Mouse (Mus musculus) erythroblast, embryonic 14.5 days (primary cell): ENCODE results near the gene Tubgcp5. TPM values are rescaled to one million over a fixed set of nuclear protein-coding genes. Genes with fewer than 3 reads are reported as not detected.
"Not testable (repeated sequence)": the region's sequence is repeated elsewhere in the genome, so short reads cannot be mapped to it uniquely, and the experiment has no call there.

Experiments
- H3K27me3 ChIP-seq: 2 replicates; pipeline ENCODE4 v1.6.1; 2012; ENCODE audit warnings: inconsistent platforms; ENCODE audit not compliant: control insufficient read depth
- H3K36me3 ChIP-seq: 2 replicates; pipeline ENCODE4 v1.6.1; 2012; ENCODE audit warnings: mild to moderate bottlenecking, inconsistent platforms; ENCODE audit not compliant: control insufficient read depth
- H3K4me1 ChIP-seq: 2 replicates; pipeline ENCODE4 v1.6.1; 2012; ENCODE audit warnings: inconsistent platforms; ENCODE audit not compliant: control insufficient read depth
- H3K4me3 ChIP-seq: replicated peaks from 2 replicates; pipeline ENCODE3; 2012; ENCODE audit warnings: moderate library complexity, mild to moderate bottlenecking, inconsistent platforms
- H3K9me3 ChIP-seq: 2 replicates; pipeline ENCODE4 v1.6.1; 2012; ENCODE audit warnings: low read length, inconsistent platforms, mixed read lengths; ENCODE audit not compliant: control insufficient read depth
- GATA1 ChIP-seq: IDR thresholded peaks from 2 replicates; pipeline ENCODE4 v1.6.1; 2012; ENCODE audit warnings: low read length, inconsistent platforms, mixed read lengths
- TAL1 ChIP-seq: IDR thresholded peaks from 3 replicates; pipeline ENCODE4 v1.6.1; 2012; ENCODE audit warnings: low read length, inconsistent platforms, mixed read lengths
- polyA plus RNA-seq: library from polyadenylated mRNA; stranded (reverse); fragments of >175 nt; gene quantifications from 2 replicates; pipeline ENCODE4 v1.2.3, GENCODE M21; 2012

Tubgcp5 gene
- 0.03 and 0.04 TPM in 2 replicates for polyA plus RNA-seq

GRCm38 (mm10) chr7:55793952-55794603 lies at the start of gene Tubgcp5:
Gene Tubgcp5, plus strand, starts transcription at chr7:55794154.
- no peaks in the 10 kb centered on the region for H3K27me3 ChIP-seq
- TF ChIP-seq TAL1 (no peak), GATA1 (no peak; the same call in 1 of the 2 replicates)
- no peaks in the 10 kb centered on the region for H3K9me3 ChIP-seq
- peak within 1 kb of the TSS; percentile 83 for H3K4me3 ChIP-seq
- peaks cover 31% of the 10 kb centered on the region for H3K4me1 ChIP-seq
- H3K36me3 ChIP-seq: peaks cover 30% of the 10 kb centered on the region

GRCm38 (mm10) chr7:55744566-55745220 lies 49.3 kb upstream of the Tubgcp5 start:
- Histone ChIP-seq H3K36me3 (no peaks in the 10 kb centered on the region), H3K27me3 (no peaks in the 10 kb centered on the region)
- TF ChIP-seq TAL1: no peak
- TF ChIP-seq GATA1: no peak

GRCm38 (mm10) chr7:55750841-55751240 lies 43.1 kb upstream of the Tubgcp5 start:
- Histone ChIP-seq H3K4me1 (no peaks in the 10 kb centered on the region), H3K27me3 (no peaks in the 10 kb centered on the region), H3K4me3 (no peak overlapping the region), H3K36me3 (no peaks in the 10 kb centered on the region), H3K9me3 (no peaks in the 10 kb centered on the region)
- TF ChIP-seq GATA1: no peak
- TF ChIP-seq TAL1: no peak

More at GRCm38 (mm10) chr7:55744566-55745220, 49.3 kb upstream of the Tubgcp5 start:
- Histone ChIP-seq H3K4me1 (no peaks in the 10 kb centered on the region), H3K9me3 (no peaks in the 10 kb centered on the region), H3K4me3 (no peak overlapping the region)

GRCm38 (mm10) chr7:55759346-55759745 lies 34.6 kb upstream of the Tubgcp5 start:
- H3K36me3 ChIP-seq: no peaks in the 10 kb centered on the region
- H3K4me1 ChIP-seq: no peaks in the 10 kb centered on the region
- no peak overlapping the region for H3K4me3 ChIP-seq
- H3K9me3 ChIP-seq: no peaks in the 10 kb centered on the region
- TF ChIP-seq TAL1 (no peak), GATA1 (no peak)
- H3K27me3 ChIP-seq: no peaks in the 10 kb centered on the region

- Histone ChIP-seq H3K4me3 (no peak within 1 kb of the TSS), H3K27me3 (no peaks in the 10 kb centered on the region), H3K36me3 (no peaks in the 10 kb centered on the region), H3K9me3 (no peaks in the 10 kb centered on the region), H3K4me1 (no peaks in the 10 kb centered on the region)
- no peak for TF ChIP-seq TAL1
- no peak for TF ChIP-seq GATA1
These were observed 26.0 kb upstream of the Tubgcp5 start, which contains the start of gene Siglech for GRCm38 (mm10) chr7:55767926-55768325. Gene Siglech, plus strand, starts transcription at chr7:55768178.

- TF ChIP-seq GATA1 (no peak), TAL1 (no peak)
- Histone ChIP-seq H3K4me3 (no peak overlapping the region), H3K4me1 (no peaks in the 10 kb centered on the region), H3K27me3 (no peaks in the 10 kb centered on the region), H3K36me3 (no peaks in the 10 kb centered on the region), H3K9me3 (no peaks in the 10 kb centered on the region)
These were observed 13.9 kb upstream of the Tubgcp5 start for GRCm38 (mm10) chr7:55780011-55780410.

- no peaks in the 10 kb centered on the region for H3K36me3 ChIP-seq
- no peaks in the 10 kb centered on the region for H3K9me3 ChIP-seq
- no peak overlapping the region for H3K4me3 ChIP-seq
- no peaks in the 10 kb centered on the region for H3K27me3 ChIP-seq
- H3K4me1 ChIP-seq: no peaks in the 10 kb centered on the region
- TF ChIP-seq TAL1 (no peak), GATA1 (no peak)
These were observed 11.5 kb upstream of the Tubgcp5 start for GRCm38 (mm10) chr7:55782493-55782892.

GRCm38 (mm10) chr7:55784580-55784979 lies 9.4 kb upstream of the Tubgcp5 start:
- Histone ChIP-seq H3K4me1 (no peaks in the 10 kb centered on the region), H3K27me3 (no peaks in the 10 kb centered on the region), H3K9me3 (no peaks in the 10 kb centered on the region), H3K4me3 (no peak overlapping the region), H3K36me3 (no peaks in the 10 kb centered on the region)
- TF ChIP-seq TAL1 (no peak), GATA1 (no peak)

GRCm38 (mm10) chr7:55790586-55790985 lies 3.4 kb upstream of the Tubgcp5 start:
- not testable (repeated sequence) for H3K27me3 ChIP-seq, H3K9me3 ChIP-seq, H3K4me3 ChIP-seq, H3K36me3 ChIP-seq
- H3K4me1 ChIP-seq: peaks cover 25% of the 10 kb centered on the region

- peaks cover 14% of the 10 kb centered on the region for H3K36me3 ChIP-seq
- H3K4me1 ChIP-seq: peaks cover 31% of the 10 kb centered on the region
- no peaks in the 10 kb centered on the region for H3K9me3 ChIP-seq
- TF ChIP-seq GATA1: no peak
- TF ChIP-seq TAL1: no peak
- H3K27me3 ChIP-seq: no peaks in the 10 kb centered on the region
- H3K4me3 ChIP-seq: no peak overlapping the region
These were observed 1.7 kb upstream of the Tubgcp5 start for GRCm38 (mm10) chr7:55792280-55792679.
